23 mouse cellular contexts compared by ENCODE assay signal in the genomic region with DNA sequence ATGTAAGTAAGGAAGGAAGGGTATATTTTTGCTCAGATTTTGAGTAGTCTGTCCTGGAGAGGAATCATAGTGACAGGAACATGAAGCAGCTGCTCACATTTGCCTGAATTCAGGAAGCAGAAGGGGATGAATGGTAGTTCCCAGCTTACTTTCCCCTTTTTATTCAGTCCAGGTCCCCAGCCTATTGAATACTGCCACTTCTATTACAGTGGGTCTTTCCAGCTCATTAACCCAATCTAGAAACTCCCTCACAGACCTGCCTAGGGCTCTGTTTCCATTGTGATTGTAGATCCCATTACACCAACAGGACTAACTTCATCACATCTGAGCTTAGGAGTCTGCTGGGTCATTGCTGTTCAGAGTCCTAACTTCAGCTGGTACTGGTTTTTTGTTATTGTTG.
DNase-seq lines count a peak whose midpoint lies in the region; ATAC-seq lines count a peak whose summit lies in the region.
"Had no signal": no experiment of that assay in that cellular context is flagged by ENCODE, and none has a peak within 500 bp of the region (broad histone marks: within the 10 kb centered on the region; RNA-seq: fewer than 3 reads in every experiment).

No protein-coding gene starts in this region.

- no peak overlapping the region for H3K4me2 ChIP-seq in hindbrain, embryonic 13.5 days
- H3K4me2 ChIP-seq in hindbrain, embryonic 16.5 days (ENCODE audit: low read length), result no peak overlapping the region
- no peak overlapping the region for H3K4me2 ChIP-seq in neural tube, embryonic 11.5 days (ENCODE audit: low read depth)
- no peak overlapping the region for H3K4me2 ChIP-seq in neural tube, embryonic 15.5 days
- H3K4me2 ChIP-seq: heart, embryonic 13.5 days; midbrain, embryonic 12.5 days had no signal

- no peak overlapping the region for H3K27ac ChIP-seq in hindbrain, embryonic 13.5 days
- no peak overlapping the region for H3K27ac ChIP-seq in hindbrain, embryonic 16.5 days (ENCODE audit: low read depth, low read length)
- H3K27ac ChIP-seq in neural tube, embryonic 11.5 days (ENCODE audit: low read depth, low read length), result no peak overlapping the region
- H3K27ac ChIP-seq in neural tube, embryonic 15.5 days (replicated peaks), result no peak overlapping the region
- H3K27ac ChIP-seq: heart, adult 2 months; heart, embryonic 13.5 days; hindbrain, postnatal 0 days; midbrain, embryonic 12.5 days had no signal

- no peaks in the 10 kb centered on the region for H3K36me3 ChIP-seq in hindbrain, embryonic 13.5 days
- H3K36me3 ChIP-seq in hindbrain, embryonic 16.5 days (ENCODE audit: control insufficient read depth, insufficient read depth, low read length), result no peaks in the 10 kb centered on the region
- no peaks in the 10 kb centered on the region for H3K36me3 ChIP-seq in neural tube, embryonic 11.5 days (ENCODE audit: control insufficient read depth, insufficient read depth, low read length)
- H3K36me3 ChIP-seq in neural tube, embryonic 15.5 days, result no peaks in the 10 kb centered on the region
- H3K36me3 ChIP-seq: heart, embryonic 13.5 days; midbrain, embryonic 12.5 days had no signal

- no peak overlapping the region for H3K9ac ChIP-seq in hindbrain, embryonic 13.5 days
- no peak overlapping the region for H3K9ac ChIP-seq in hindbrain, embryonic 16.5 days (ENCODE audit: low read depth, low read length)
- no peak overlapping the region for H3K9ac ChIP-seq in neural tube, embryonic 11.5 days (ENCODE audit: low read length)
- no peak overlapping the region for H3K9ac ChIP-seq in neural tube, embryonic 15.5 days (replicated peaks)
- H3K9ac ChIP-seq: heart, embryonic 13.5 days; liver, postnatal 0 days; midbrain, embryonic 12.5 days had no signal

- no peaks in the 10 kb centered on the region for H3K4me1 ChIP-seq in hindbrain, embryonic 13.5 days (replicated peaks)
- no peaks in the 10 kb centered on the region for H3K4me1 ChIP-seq in hindbrain, embryonic 16.5 days (ENCODE audit: control insufficient read depth, insufficient read depth, low read depth, low read length)
- H3K4me1 ChIP-seq in neural tube, embryonic 11.5 days (ENCODE audit: control insufficient read depth, insufficient read depth, low read length), result no peaks in the 10 kb centered on the region
- no peaks in the 10 kb centered on the region for H3K4me1 ChIP-seq in neural tube, embryonic 15.5 days
- H3K4me1 ChIP-seq: heart, embryonic 13.5 days; midbrain, embryonic 12.5 days had no signal

- H3K9me3 ChIP-seq in hindbrain, embryonic 13.5 days, result no peaks in the 10 kb centered on the region
- no peaks in the 10 kb centered on the region for H3K9me3 ChIP-seq in hindbrain, embryonic 16.5 days (ENCODE audit: control insufficient read depth, low read length)
- H3K9me3 ChIP-seq in neural tube, embryonic 11.5 days (ENCODE audit: control insufficient read depth, low read length), result no peaks in the 10 kb centered on the region
- no peaks in the 10 kb centered on the region for H3K9me3 ChIP-seq in neural tube, embryonic 15.5 days (replicated peaks)
- H3K9me3 ChIP-seq: heart, embryonic 13.5 days; midbrain, embryonic 12.5 days had no signal

- H3K27me3 ChIP-seq in hindbrain, embryonic 13.5 days, result no peaks in the 10 kb centered on the region
- no peaks in the 10 kb centered on the region for H3K27me3 ChIP-seq in hindbrain, embryonic 16.5 days (replicated peaks; ENCODE audit: control insufficient read depth, insufficient read depth, low read length)
- no peaks in the 10 kb centered on the region for H3K27me3 ChIP-seq in neural tube, embryonic 11.5 days (ENCODE audit: control insufficient read depth, insufficient read depth, low read length)
- H3K27me3 ChIP-seq in neural tube, embryonic 15.5 days (replicated peaks), result no peaks in the 10 kb centered on the region
- H3K27me3 ChIP-seq: heart, embryonic 13.5 days; midbrain, embryonic 12.5 days had no signal

- H3K4me3 ChIP-seq in hindbrain, embryonic 13.5 days, result no peak overlapping the region
- no peak overlapping the region for H3K4me3 ChIP-seq in hindbrain, embryonic 16.5 days (ENCODE audit: low read length)
- no peak overlapping the region for H3K4me3 ChIP-seq in neural tube, embryonic 11.5 days (ENCODE audit: low read depth, low read length)
- H3K4me3 ChIP-seq in neural tube, embryonic 15.5 days (replicated peaks), result no peak overlapping the region
- H3K4me3 ChIP-seq: heart, adult 2 months; heart, embryonic 13.5 days; midbrain, embryonic 12.5 days had no signal

- peak; percentile 5 for DNase-seq in embryo, embryonic 11 days
- no peak for DNase-seq in embryo, embryonic 9.5 days (ENCODE audit: extremely low spot score)
- no peak for DNase-seq in neural tube, embryonic 11.5 days (ENCODE audit: low spot score)
- DNase-seq in frontal cortex, postnatal 36 days (ENCODE audit: low spot score in 2 of 2), result no peak
- DNase-seq: adrenal gland, postnatal 10 days; cerebellum, adult 2 months; cerebellum, postnatal 25 days; gastrocnemius, postnatal 36 days; heart, adult 2 months; heart, postnatal 14 days; kidney, postnatal 36 days; layer of hippocampus, postnatal 36 days; liver, postnatal 0 days; lung, postnatal 10 days; thymus, adult 18-20 months; thymus, postnatal 36 days had no signal

- 0 out of 2 replicates have a peak, but pooled peaks have one; percentile 63 for ATAC-seq in hindbrain, embryonic 13.5 days (ENCODE audit: low FRiP score)
- no peak for ATAC-seq in hindbrain, embryonic 16.5 days
- peak; percentile 76; the same call in 1 of the 2 replicates for ATAC-seq in neural tube, embryonic 11.5 days (ENCODE audit: insufficient read depth, low FRiP score, low TSS enrichment)
- no peak for ATAC-seq in neural tube, embryonic 15.5 days (ENCODE audit: low FRiP score)
- ATAC-seq: hindbrain, postnatal 0 days; intestine, embryonic 16.5 days; liver, postnatal 0 days had no signal

Comparison
In these comparisons a context has a peak if more than half of its experiments do, and no peak if none do; other contexts are left out.
1. ATAC-seq: peak in hindbrain, embryonic 13.5 days (single experiment) and neural tube, embryonic 11.5 days (single experiment); none in hindbrain, embryonic 16.5 days (single experiment) and neural tube, embryonic 15.5 days (single experiment).